Mouse (Mus musculus) hindbrain, embryonic 12.5 days (tissue): ENCODE data around the gene Skint3. TPM values are rescaled to one million over a fixed set of nuclear protein-coding genes. Genes with fewer than 3 reads are reported as not detected.
"Not testable (repeated sequence)": the region's sequence is repeated elsewhere in the genome, so short reads cannot be mapped to it uniquely, and the experiment has no call there.

ENCODE experiments used
- ATAC-seq: fragments of 200-750 bp; cut with Nextera tagmentation; 2 replicates; pipeline ENCODE4 v1.8.0; 2017; ENCODE audit warnings: moderate TSS enrichment; ENCODE audit not compliant: low FRiP score
- H3K27ac ChIP-seq: fragments of 300-500 bp; sonication (generic); 2 replicates; pipeline ENCODE4 v1.5.1; 2016; ENCODE audit warnings: mild to moderate bottlenecking
- H3K27me3 ChIP-seq: fragments of 300-500 bp; sonication (generic); 2 replicates; pipeline ENCODE4 v1.6.1; 2016; ENCODE audit warnings: mild to moderate bottlenecking
- H3K36me3 ChIP-seq: fragments of 300-500 bp; sonication (generic); 2 replicates; pipeline ENCODE4 v1.6.1; 2016; ENCODE audit warnings: mild to moderate bottlenecking
- H3K4me1 ChIP-seq: fragments of 300-500 bp; sonication (generic); 2 replicates; pipeline ENCODE4 v1.6.1; 2016
- H3K4me2 ChIP-seq: fragments of 300-500 bp; sonication (generic); replicated peaks from 2 replicates; pipeline ENCODE4 v1.6.1; 2016; ENCODE audit warnings: mild to moderate bottlenecking
- H3K4me3 ChIP-seq: fragments of 300-500 bp; sonication (generic); 2 replicates; pipeline ENCODE4 v1.5.1; 2016; ENCODE audit warnings: mild to moderate bottlenecking
- H3K9ac ChIP-seq: fragments of 300-500 bp; sonication (generic); 2 replicates; pipeline ENCODE4 v1.6.1; 2016; ENCODE audit warnings: mild to moderate bottlenecking, moderate library complexity
- H3K9me3 ChIP-seq: fragments of 300-500 bp; sonication (generic); replicated peaks from 2 replicates; pipeline ENCODE4 v1.6.1; 2016; ENCODE audit warnings: mild to moderate bottlenecking
- WGBS: fragments of 180-500 bp; shearing (Covaris S2); methylation state at CpG from one replicate; pipeline ENCODE4 v1.1.7; 2016; 5-methylcytosine and 5-hydroxymethylcytosine counted together
- polyA plus RNA-seq: library from polyadenylated mRNA; unstranded; fragments of >200 nt; fragmentation: Nextera tagmentation; extraction: Ambion mirVana; gene quantifications from 2 replicates; pipeline ENCODE4 v1.2.1, GENCODE M21; 2016

The Skint3 gene
- not detected in 2 replicates for polyA plus RNA-seq

GRCm38 (mm10) chr4:112231945-112232344 is at the start of gene Skint3:
Gene Skint3, plus strand, starts transcription at chr4:112232245.
- Histone ChIP-seq H3K4me1 (no peaks in the 10 kb centered on the region), H3K27ac (no peak within 1 kb of the TSS), H3K9ac (no peak within 1 kb of the TSS), H3K4me2 (no peak within 1 kb of the TSS), H3K4me3 (no peak within 1 kb of the TSS), H3K36me3 (no peaks in the 10 kb centered on the region), H3K27me3 (no peaks in the 10 kb centered on the region), H3K9me3 (peaks cover 3% of the 10 kb centered on the region; the same call in 1 of the 2 replicates)
- no peak for ATAC-seq
- 90% methylated on average over 1 of the region's 1 CpGs for WGBS

- Histone ChIP-seq H3K4me3 (no peak overlapping the region), H3K27me3 (no peaks in the 10 kb centered on the region), H3K9ac (no peak overlapping the region), H3K4me1 (no peaks in the 10 kb centered on the region), H3K9me3 (peaks cover 10% of the 10 kb centered on the region; the same call in 1 of the 2 replicates), H3K4me2 (no peak overlapping the region), H3K27ac (no peak overlapping the region), H3K36me3 (no peaks in the 10 kb centered on the region)
- no peak for ATAC-seq
- 54% methylated on average over 1 of the region's 1 CpGs for WGBS
These were observed 11.4 kb downstream of the Skint3 start for GRCm38 (mm10) chr4:112243416-112243815.

DNA sequence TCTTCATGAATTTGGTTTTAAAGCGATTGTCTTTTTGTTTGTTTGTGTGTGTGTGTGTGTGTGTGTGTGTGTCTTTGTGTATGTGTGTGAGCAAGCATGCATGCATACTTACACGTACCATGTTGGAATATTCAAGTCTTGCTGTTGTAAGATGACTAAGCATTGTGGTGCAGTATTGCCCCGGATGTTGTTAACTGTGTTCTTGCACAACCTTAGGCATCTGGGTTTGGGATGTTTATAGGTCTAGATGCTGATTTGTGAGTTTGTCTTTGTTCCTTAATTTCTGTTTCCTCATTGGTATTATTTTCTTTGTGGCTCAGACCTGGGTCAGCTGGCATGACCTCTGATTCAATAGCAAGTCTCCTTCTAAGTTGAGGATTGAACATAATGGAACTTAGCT is 11.9 kb downstream of the Skint3 start:
- no peaks in the 10 kb centered on the region for H3K36me3 ChIP-seq
- H3K4me3 ChIP-seq, result no peak overlapping the region
- no peaks in the 10 kb centered on the region for H3K4me1 ChIP-seq
- H3K9ac ChIP-seq, result no peak overlapping the region
- H3K4me2 ChIP-seq, result no peak overlapping the region
- H3K27ac ChIP-seq, result no peak overlapping the region
- H3K9me3 ChIP-seq, result peaks cover 12% of the 10 kb centered on the region
- no peaks in the 10 kb centered on the region for H3K27me3 ChIP-seq
- ATAC-seq, result no peak
- WGBS, result 94% methylated on average over 3 of the region's 3 CpGs

DNA sequence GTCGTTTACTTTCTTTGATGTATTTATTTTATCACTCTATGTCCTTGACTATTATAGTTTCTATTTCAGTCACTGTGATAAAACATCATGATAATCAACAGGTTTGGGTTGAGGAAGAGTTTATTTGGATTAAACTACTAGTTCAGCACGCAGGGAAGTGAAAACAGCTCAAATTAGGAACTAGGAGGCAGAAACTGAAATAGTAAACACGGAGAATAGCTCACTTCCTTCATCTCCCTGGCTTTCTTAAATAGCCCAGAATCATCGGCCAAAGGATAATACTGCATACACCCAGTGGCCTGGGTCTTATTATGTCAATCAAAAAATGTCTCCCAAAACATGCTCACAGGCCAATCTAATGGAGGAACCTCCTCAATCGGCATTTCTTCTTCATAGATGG is 24.0 kb downstream of the Skint3 start:
- Histone ChIP-seq H3K4me1 (no peaks in the 10 kb centered on the region), H3K36me3 (no peaks in the 10 kb centered on the region), H3K9me3 (no peaks in the 10 kb centered on the region; the same call in none of the 2 replicates), H3K4me3 (no peak overlapping the region), H3K27me3 (no peaks in the 10 kb centered on the region), H3K9ac (no peak overlapping the region), H3K27ac (no peak overlapping the region), H3K4me2 (no peak overlapping the region)
- WGBS, result 83% methylated on average over 5 of the region's 5 CpGs
- no peak for ATAC-seq

DNA sequence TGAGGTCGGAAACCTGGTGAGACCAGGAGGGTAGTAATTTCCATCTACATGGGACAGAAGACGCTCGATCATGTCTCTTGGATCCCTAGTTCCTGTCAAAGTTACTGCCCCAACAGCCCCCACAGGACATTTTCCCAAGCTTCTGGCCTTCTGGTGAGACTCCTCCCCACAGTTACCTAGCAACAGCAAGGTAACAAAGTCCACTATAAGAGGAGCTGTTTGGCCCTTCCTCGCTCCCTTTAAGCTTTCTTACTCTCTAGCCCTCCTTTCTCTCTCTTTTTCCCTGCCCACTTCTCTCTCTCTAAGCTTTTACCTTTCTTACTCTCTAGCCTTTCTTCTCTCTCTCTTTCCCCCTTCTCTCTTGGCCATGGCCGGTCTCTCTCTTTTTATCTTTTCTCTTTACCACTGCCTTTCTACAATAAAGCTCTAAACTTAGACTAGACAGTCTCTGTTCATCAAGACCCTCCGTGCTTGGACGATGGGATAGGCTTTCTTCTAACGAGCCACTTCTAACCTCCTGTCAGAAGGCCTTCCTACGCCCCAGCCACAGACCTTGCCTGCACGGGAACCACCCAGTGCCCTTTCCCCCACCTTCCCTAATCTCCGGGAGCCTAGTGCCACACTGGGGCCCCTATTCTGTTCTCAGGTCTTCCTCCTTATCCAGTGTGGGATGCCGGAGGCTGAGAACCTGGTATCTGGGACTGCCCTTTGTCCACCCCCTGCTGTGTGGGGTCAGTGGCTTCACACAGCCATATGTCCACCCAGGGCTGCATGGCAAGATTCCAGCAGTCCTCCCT is 55.3 kb downstream of the Skint3 start:
- ATAC-seq, result no peak

DNA sequence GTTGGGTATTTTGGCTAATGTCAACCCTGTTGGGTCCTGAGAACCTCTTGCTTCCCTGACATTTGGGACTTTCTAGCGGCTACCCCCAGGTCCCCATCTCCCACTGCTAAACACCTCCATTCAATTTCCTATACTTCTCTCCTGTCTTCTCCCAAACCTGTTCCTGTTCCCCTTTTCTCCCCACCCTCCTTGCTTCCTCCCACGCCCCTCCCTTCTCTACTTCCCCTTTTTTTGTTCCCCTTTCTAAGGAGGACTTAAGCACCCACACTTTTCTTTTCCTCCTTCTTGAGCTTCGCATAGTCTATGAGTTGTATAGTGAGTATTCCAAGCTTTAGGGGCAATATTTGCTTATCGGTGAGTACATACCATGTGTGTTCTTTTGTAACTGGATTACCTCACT is 56.4 kb downstream of the Skint3 start:
- 85% methylated on average over 4 of the region's 4 CpGs for WGBS
- H3K9ac ChIP-seq, result no peak overlapping the region
- H3K27me3 ChIP-seq, result no peaks in the 10 kb centered on the region
- no peak overlapping the region for H3K4me3 ChIP-seq
- no peak for ATAC-seq
- no peaks in the 10 kb centered on the region for H3K4me1 ChIP-seq
- H3K27ac ChIP-seq, result no peak overlapping the region
- H3K36me3 ChIP-seq, result no peaks in the 10 kb centered on the region
- peaks cover 19% of the 10 kb centered on the region for H3K9me3 ChIP-seq
- H3K4me2 ChIP-seq, result no peak overlapping the region

More for the DNA sequence above, 55.3 kb downstream of the Skint3 start:
- Histone ChIP-seq H3K9me3 (peaks cover 19% of the 10 kb centered on the region), H3K36me3 (no peaks in the 10 kb centered on the region), H3K27ac (no peak overlapping the region), H3K4me2 (no peak overlapping the region), H3K9ac (no peak overlapping the region), H3K4me3 (no peak overlapping the region), H3K4me1 (no peaks in the 10 kb centered on the region), H3K27me3 (no peaks in the 10 kb centered on the region)
- 85% methylated on average over 12 of the region's 12 CpGs for WGBS

DNA sequence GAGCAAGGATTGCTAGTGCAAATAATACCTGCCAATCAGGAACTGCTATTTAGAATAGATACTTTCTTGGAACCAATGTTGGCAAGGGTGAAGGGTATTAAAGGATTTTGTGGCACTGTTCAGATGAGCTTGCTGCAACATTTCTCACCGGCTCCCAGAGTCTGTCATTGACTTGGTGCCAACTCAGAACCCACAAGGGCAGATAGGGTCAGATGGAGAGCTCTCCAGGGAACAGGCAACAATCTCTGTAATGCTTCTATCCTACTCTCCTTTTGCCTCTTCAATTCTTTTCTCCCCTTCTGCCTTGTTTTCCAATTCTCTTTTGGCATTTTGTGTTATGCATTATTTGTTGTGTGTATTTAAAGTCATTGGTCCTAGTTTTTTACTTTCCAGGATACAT is 70.3 kb downstream of the Skint3 start:
- H3K9ac ChIP-seq, result no peak overlapping the region
- H3K27me3 ChIP-seq, result no peaks in the 10 kb centered on the region
- H3K4me1 ChIP-seq, result no peaks in the 10 kb centered on the region
- 0 out of 2 replicates have a peak, but pooled peaks cover 6% of the 10 kb centered on the region for H3K9me3 ChIP-seq
- no peak overlapping the region for H3K4me2 ChIP-seq
- no peak overlapping the region for H3K4me3 ChIP-seq
- 96% methylated on average over 1 of the region's 1 CpGs for WGBS
- no peak for ATAC-seq
- no peak overlapping the region for H3K27ac ChIP-seq
- no peaks in the 10 kb centered on the region for H3K36me3 ChIP-seq

DNA sequence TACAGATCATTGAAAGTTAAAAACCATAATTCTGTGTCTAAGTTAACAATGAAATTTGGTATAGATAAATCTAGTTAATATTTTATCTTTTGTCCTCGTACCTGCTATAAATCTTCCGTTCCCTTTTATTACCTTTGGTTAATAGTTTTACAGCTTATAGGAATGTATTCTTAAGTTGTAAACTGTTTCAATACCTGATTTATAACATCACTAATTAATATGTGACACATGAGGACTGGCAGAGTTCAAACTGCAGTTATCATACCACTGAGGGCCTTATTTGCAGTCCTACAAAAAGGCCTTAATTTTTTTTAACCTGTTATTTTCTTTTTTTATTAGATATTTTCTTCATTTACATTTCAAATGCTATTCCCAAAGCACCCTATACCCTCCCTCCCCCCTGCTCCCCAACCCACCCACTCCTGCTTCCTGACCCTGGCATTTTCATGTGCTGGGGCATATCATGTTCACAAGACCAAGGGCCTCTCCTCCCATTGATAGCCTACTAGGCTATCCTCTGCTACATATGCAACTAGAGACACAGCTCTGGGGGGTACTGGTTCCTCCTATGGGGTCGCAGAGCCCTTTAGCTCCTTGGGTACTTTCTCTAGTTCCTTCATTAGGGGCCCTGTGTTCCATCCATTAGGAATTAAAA is 70.9 kb downstream of the Skint3 start:
- no peaks in the 10 kb centered on the region for H3K27me3 ChIP-seq
- no peak for ATAC-seq
- H3K4me2 ChIP-seq, result no peak overlapping the region
- H3K9me3 ChIP-seq, result 0 out of 2 replicates have a peak, but pooled peaks cover 6% of the 10 kb centered on the region
- WGBS, result 88% methylated on average over 3 of the region's 3 CpGs
- no peaks in the 10 kb centered on the region for H3K36me3 ChIP-seq
- H3K9ac ChIP-seq, result no peak overlapping the region
- H3K27ac ChIP-seq, result no peak overlapping the region
- H3K4me1 ChIP-seq, result no peaks in the 10 kb centered on the region
- no peak overlapping the region for H3K4me3 ChIP-seq

- WGBS, result 95% methylated on average over 17 of the region's 17 CpGs
- peaks cover 11% of the 10 kb centered on the region for H3K9me3 ChIP-seq
- not testable (repeated sequence) for ATAC-seq, H3K27me3 ChIP-seq, H3K4me2 ChIP-seq, H3K27ac ChIP-seq, H3K9ac ChIP-seq, H3K4me3 ChIP-seq, H3K4me1 ChIP-seq, H3K36me3 ChIP-seq
These were observed 117.1 kb downstream of the Skint3 start for GRCm38 (mm10) chr4:112349111-112349510.

Other genes with a start within 250 kb of the Skint3 start
- gene Skint1, start 226.0 kb upstream of the Skint3 start, polyA plus RNA-seq, result not detected in 2 replicates
- gene Skint4, start 160.2 kb upstream of the Skint3 start, polyA plus RNA-seq, result not detected in 2 replicates
- not detected in 2 replicates for gene Skint9, start 201.7 kb downstream of the Skint3 start, polyA plus RNA-seq